Mouse (Mus musculus): Measurements from ENCODE around the gene Hic1. TPM values are rescaled to one million over a fixed set of nuclear protein-coding genes. Genes with fewer than 3 reads are reported as not detected.

The Hic1 gene
- polyA plus RNA-seq, 1 experiment from 2014 or later, result 4.8 TPM

GRCm38 (mm10) chr11:75136666-75137398, 32.5 kb downstream of the Hic1 start:
- Histone ChIP-seq H3K4me1 (peaks cover 10% of the 10 kb centered on the region; the same call in 1 of the 2 replicates), H3K27ac (replicated peaks) (no peak overlapping the region), H3K36me3 (peaks cover 13% of the 10 kb centered on the region), H3K4me2 (replicated peaks) (no peak overlapping the region), H3K9ac (replicated peaks) (no peak overlapping the region), H3K4me3 (no peak overlapping the region), H3K9me3 (no peaks in the 10 kb centered on the region), H3K27me3 (no peaks in the 10 kb centered on the region)
- 76% methylated on average over 5 of the region's 5 CpGs for WGBS
- ATAC-seq (ENCODE audit: low FRiP score, low read depth), result no peak

DNA sequence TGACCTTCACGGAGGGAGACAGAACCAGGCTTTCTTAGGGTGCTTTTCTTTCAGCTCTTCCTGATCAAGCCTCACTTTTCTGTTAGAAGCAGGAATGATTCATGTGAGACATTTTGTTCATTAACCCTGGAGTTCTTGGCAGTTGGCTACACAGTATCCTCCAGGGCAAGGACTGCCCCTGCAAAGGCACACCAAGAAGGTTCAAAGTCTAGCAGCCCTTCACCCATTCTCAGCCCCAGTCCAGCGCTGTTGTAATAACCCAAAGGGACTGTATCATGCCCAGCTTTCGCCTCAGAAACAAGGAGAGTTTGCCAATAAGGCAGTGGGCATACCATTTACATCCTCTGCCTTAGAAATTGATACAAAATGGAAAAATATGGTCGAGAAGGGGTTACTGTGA, 34.0 kb downstream of the Hic1 start:
- H3K4me3 ChIP-seq, result no peak overlapping the region
- peaks cover 10% of the 10 kb centered on the region for H3K36me3 ChIP-seq
- no peak overlapping the region for H3K4me2 ChIP-seq (replicated peaks)
- no peak overlapping the region for H3K9ac ChIP-seq (replicated peaks)
- no peak for ATAC-seq (ENCODE audit: low FRiP score, low read depth)
- peaks cover 10% of the 10 kb centered on the region; the same call in 1 of the 2 replicates for H3K4me1 ChIP-seq
- WGBS, result 88% methylated on average over 4 of the region's 4 CpGs
- H3K27me3 ChIP-seq, result no peaks in the 10 kb centered on the region
- H3K9me3 ChIP-seq, result no peaks in the 10 kb centered on the region
- no peak overlapping the region for H3K27ac ChIP-seq (replicated peaks)

GRCm38 (mm10) chr11:75134485-75135068, 34.7 kb downstream of the Hic1 start:
- H3K9ac ChIP-seq (replicated peaks), result no peak overlapping the region
- H3K4me1 ChIP-seq, result peaks cover 10% of the 10 kb centered on the region; the same call in 1 of the 2 replicates
- 86% methylated on average over 5 of the region's 5 CpGs for WGBS
- H3K4me2 ChIP-seq (replicated peaks), result no peak overlapping the region
- H3K27ac ChIP-seq (replicated peaks), result no peak overlapping the region
- H3K36me3 ChIP-seq, result peaks cover 8% of the 10 kb centered on the region
- ATAC-seq (ENCODE audit: low FRiP score, low read depth), result no peak
- H3K9me3 ChIP-seq, result no peaks in the 10 kb centered on the region
- no peaks in the 10 kb centered on the region for H3K27me3 ChIP-seq
- no peak overlapping the region for H3K4me3 ChIP-seq

DNA sequence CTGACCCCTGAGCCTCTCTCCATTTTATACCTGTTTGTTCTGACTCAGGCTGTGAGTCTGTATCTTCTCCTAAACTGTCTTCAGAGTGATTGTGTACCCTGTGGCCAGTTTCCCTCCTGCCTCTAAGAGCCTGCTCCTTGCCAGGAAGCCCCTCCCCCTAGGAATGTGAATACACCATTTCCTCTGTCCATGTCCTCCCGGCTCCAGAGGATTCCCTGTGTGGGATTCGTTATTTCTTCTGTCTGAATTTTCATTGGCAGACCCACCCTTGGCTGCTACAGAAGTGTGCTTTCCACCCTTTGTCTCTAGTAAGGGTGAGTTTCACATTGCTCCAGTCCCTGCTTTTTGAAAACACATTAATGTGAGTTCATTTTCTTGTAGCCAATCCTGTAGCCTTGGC, 35.4 kb downstream of the Hic1 start:
- H3K4me3 ChIP-seq, result no peak overlapping the region
- ATAC-seq (ENCODE audit: low FRiP score, low read depth), result no peak
- no peak overlapping the region for H3K9ac ChIP-seq (replicated peaks)
- WGBS, result 34% methylated on average over 2 of the region's 2 CpGs
- H3K4me2 ChIP-seq (replicated peaks), result no peak overlapping the region
- no peaks in the 10 kb centered on the region for H3K27me3 ChIP-seq
- H3K9me3 ChIP-seq, result no peaks in the 10 kb centered on the region
- peaks cover 10% of the 10 kb centered on the region; the same call in 1 of the 2 replicates for H3K4me1 ChIP-seq
- H3K36me3 ChIP-seq, result peaks cover 2% of the 10 kb centered on the region; the same call in 1 of the 2 replicates
- H3K27ac ChIP-seq (replicated peaks), result no peak overlapping the region

DNA sequence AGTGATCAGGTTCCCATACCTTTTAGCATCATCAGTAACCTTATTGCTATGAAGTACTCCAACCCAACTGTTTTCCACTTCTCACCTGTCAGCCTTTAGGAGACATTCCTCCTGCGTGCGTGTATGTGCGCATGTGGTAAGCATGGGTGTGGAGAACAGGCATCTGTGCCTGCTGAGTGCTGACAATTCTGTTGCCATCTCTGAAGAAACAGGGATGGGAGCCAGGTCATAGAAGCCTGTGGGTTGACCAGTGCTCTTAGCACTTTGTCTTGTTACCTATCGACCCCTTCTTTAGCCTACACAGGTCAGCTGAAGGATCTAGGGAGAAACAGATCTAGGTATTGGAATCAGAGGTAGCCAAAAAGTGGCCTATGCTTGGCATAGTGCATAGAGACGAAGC, 35.9 kb downstream of the Hic1 start:
- peaks cover 10% of the 10 kb centered on the region; the same call in 1 of the 2 replicates for H3K4me1 ChIP-seq
- no peak overlapping the region for H3K4me3 ChIP-seq
- no peak for ATAC-seq (ENCODE audit: low FRiP score, low read depth)

DNA sequence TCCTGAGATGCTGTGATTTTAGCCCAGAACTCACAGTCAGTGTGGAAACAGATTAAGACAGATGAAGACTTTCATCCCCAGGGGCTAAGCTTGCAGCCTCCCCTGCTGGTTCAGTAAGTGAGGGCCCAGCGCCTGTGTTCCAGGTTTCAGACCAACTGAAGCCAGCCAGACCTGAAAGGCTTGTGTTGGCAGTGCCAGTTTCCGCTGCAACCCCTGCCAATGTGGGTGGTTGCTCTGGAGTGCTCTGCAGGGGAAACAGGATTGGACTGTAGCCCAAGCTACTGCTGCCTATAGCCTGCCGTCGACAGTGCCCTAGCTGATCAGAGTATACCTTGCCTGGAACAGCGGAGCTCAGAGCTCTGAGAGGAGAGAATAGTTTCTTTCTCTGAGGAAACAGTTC, 37.0 kb downstream of the Hic1 start:
- Histone ChIP-seq H3K9ac (replicated peaks) (no peak overlapping the region), H3K36me3 (no peaks in the 10 kb centered on the region), H3K4me2 (replicated peaks) (no peak overlapping the region), H3K4me1 (peaks cover 10% of the 10 kb centered on the region; the same call in 1 of the 2 replicates), H3K9me3 (no peaks in the 10 kb centered on the region), H3K4me3 (no peak overlapping the region), H3K27ac (replicated peaks) (no peak overlapping the region), H3K27me3 (no peaks in the 10 kb centered on the region)
- ATAC-seq (ENCODE audit: low FRiP score, low read depth), result no peak
- WGBS, result 86% methylated on average over 5 of the region's 5 CpGs

More for the DNA sequence above, 35.9 kb downstream of the Hic1 start:
- no peak overlapping the region for H3K27ac ChIP-seq (replicated peaks)
- WGBS, result 91% methylated on average over 5 of the region's 5 CpGs
- no peak overlapping the region for H3K9ac ChIP-seq (replicated peaks)
- no peak overlapping the region for H3K4me2 ChIP-seq (replicated peaks)
- no peaks in the 10 kb centered on the region for H3K9me3 ChIP-seq
- H3K27me3 ChIP-seq, result no peaks in the 10 kb centered on the region
- H3K36me3 ChIP-seq, result no peaks in the 10 kb centered on the region

- H3K4me1 ChIP-seq, result peaks cover 10% of the 10 kb centered on the region; the same call in 1 of the 2 replicates
- no peak overlapping the region for H3K4me3 ChIP-seq
- no peaks in the 10 kb centered on the region for H3K36me3 ChIP-seq
- H3K9me3 ChIP-seq, result no peaks in the 10 kb centered on the region
- no peak overlapping the region for H3K4me2 ChIP-seq (replicated peaks)
- no peaks in the 10 kb centered on the region for H3K27me3 ChIP-seq
- no peak overlapping the region for H3K27ac ChIP-seq (replicated peaks)
- 84% methylated on average over 4 of the region's 4 CpGs for WGBS
- no peak overlapping the region for H3K9ac ChIP-seq (replicated peaks)
- ATAC-seq (ENCODE audit: low FRiP score, low read depth), result no peak
Measured at GRCm38 (mm10) chr11:75131300-75131699, 38.0 kb downstream of the Hic1 start.

- no peak overlapping the region for H3K27ac ChIP-seq (replicated peaks)
- no peaks in the 10 kb centered on the region for H3K36me3 ChIP-seq
- WGBS, result 98% methylated on average over 6 of the region's 6 CpGs
- H3K4me1 ChIP-seq, result peaks cover 10% of the 10 kb centered on the region; the same call in 1 of the 2 replicates
- no peaks in the 10 kb centered on the region for H3K27me3 ChIP-seq
- H3K4me3 ChIP-seq, result no peak overlapping the region
- no peak for ATAC-seq (ENCODE audit: low FRiP score, low read depth)
- H3K9me3 ChIP-seq, result no peaks in the 10 kb centered on the region
- no peak overlapping the region for H3K9ac ChIP-seq (replicated peaks)
- no peak overlapping the region for H3K4me2 ChIP-seq (replicated peaks)
Measured at GRCm38 (mm10) chr11:75129481-75129880, 39.8 kb downstream of the Hic1 start.

DNA sequence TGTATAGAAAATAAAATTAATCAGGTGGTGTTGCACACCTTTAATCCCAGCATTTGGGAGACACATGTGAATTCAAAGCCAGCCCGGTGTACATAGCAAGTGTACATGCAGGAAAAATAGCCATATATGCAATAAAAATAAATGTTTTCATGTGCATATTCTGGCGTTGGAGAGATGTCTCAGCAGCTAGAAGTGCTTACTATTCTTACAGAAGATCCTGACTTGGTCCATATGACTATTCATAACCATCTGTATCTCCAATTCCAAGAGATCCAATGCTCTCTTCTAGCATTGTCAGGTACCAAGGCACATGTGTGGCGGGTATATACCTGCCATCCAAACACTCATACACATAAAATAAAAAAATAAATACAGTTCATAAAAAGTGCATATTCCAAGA, 42.9 kb downstream of the Hic1 start:
- Histone ChIP-seq H3K4me3 (no peak overlapping the region), H3K9ac (replicated peaks) (no peak overlapping the region), H3K9me3 (no peaks in the 10 kb centered on the region), H3K27me3 (no peaks in the 10 kb centered on the region), H3K4me1 (no peaks in the 10 kb centered on the region), H3K27ac (replicated peaks) (no peak overlapping the region), H3K36me3 (no peaks in the 10 kb centered on the region), H3K4me2 (replicated peaks) (no peak overlapping the region)
- WGBS, result 96% methylated on average over 3 of the region's 3 CpGs
- no peak for ATAC-seq (ENCODE audit: low FRiP score, low read depth)

GRCm38 (mm10) chr11:75124406-75124805, 44.9 kb downstream of the Hic1 start:
- no peaks in the 10 kb centered on the region for H3K4me1 ChIP-seq
- no peaks in the 10 kb centered on the region for H3K9me3 ChIP-seq
- no peak overlapping the region for H3K4me3 ChIP-seq
- WGBS, result 97% methylated on average over 2 of the region's 2 CpGs
- H3K9ac ChIP-seq (replicated peaks), result no peak overlapping the region
- H3K27ac ChIP-seq (replicated peaks), result no peak overlapping the region
- no peaks in the 10 kb centered on the region for H3K36me3 ChIP-seq
- no peak for ATAC-seq (ENCODE audit: low FRiP score, low read depth)
- H3K4me2 ChIP-seq (replicated peaks), result no peak overlapping the region
- H3K27me3 ChIP-seq, result no peaks in the 10 kb centered on the region

GRCm38 (mm10) chr11:75121348-75121747, 48.0 kb downstream of the Hic1 start:
- no peak overlapping the region for H3K9ac ChIP-seq (replicated peaks)
- H3K4me3 ChIP-seq, result no peak overlapping the region
- H3K9me3 ChIP-seq, result no peaks in the 10 kb centered on the region
- WGBS, result 71% methylated on average over 1 of the region's 1 CpGs
- no peak overlapping the region for H3K27ac ChIP-seq (replicated peaks)
- ATAC-seq (ENCODE audit: low FRiP score, low read depth), result no peak
- no peak overlapping the region for H3K4me2 ChIP-seq (replicated peaks)
- no peaks in the 10 kb centered on the region for H3K4me1 ChIP-seq
- H3K36me3 ChIP-seq, result no peaks in the 10 kb centered on the region
- no peaks in the 10 kb centered on the region for H3K27me3 ChIP-seq

- ATAC-seq (ENCODE audit: low FRiP score, low read depth), result no peak
- H3K9me3 ChIP-seq, result no peaks in the 10 kb centered on the region
- H3K9ac ChIP-seq (replicated peaks), result no peak overlapping the region
Measured at GRCm38 (mm10) chr11:75119841-75120240, 49.5 kb downstream of the Hic1 start.

More at GRCm38 (mm10) chr11:75119841-75120240, 49.5 kb downstream of the Hic1 start:
- Histone ChIP-seq H3K4me1 (no peaks in the 10 kb centered on the region), H3K36me3 (no peaks in the 10 kb centered on the region), H3K27me3 (no peaks in the 10 kb centered on the region), H3K27ac (replicated peaks) (no peak overlapping the region), H3K4me2 (replicated peaks) (no peak overlapping the region), H3K4me3 (no peak overlapping the region)
- 88% methylated on average over 3 of the region's 3 CpGs for WGBS
